Mouse (Mus musculus): ENCODE data around the gene Gpr153. TPM values are rescaled to one million over a fixed set of nuclear protein-coding genes. Genes with fewer than 3 reads are reported as not detected.

The Gpr153 gene
- polyA plus RNA-seq, 1 experiment from 2014 or later, result 14.0 TPM

DNA sequence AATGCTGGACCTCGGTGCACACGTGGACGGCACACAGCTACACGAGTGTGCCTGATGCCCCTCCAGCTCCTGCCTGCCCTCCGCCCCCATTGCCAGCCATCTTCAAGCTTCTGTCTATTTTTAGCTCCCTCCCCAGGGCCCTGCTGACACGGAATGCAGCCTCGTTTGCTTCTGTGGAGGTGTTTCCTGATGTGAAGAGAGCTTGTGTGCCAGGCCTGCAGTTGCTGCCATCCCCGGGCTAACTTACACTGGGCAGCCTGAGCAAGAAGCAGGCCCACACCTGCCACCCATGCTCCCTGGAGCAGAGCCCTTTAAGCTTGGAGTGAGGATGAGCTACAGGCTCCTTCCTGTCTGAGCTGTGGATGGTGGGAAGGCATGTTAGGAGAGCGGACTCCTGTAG, 11.8 kb upstream of the Gpr153 start:
- DNase-seq, result no peak
- ATAC-seq (ENCODE audit: low FRiP score, low TSS enrichment), result no peak
- WGBS, result 79% methylated on average over 9 of the region's 9 CpGs

DNA sequence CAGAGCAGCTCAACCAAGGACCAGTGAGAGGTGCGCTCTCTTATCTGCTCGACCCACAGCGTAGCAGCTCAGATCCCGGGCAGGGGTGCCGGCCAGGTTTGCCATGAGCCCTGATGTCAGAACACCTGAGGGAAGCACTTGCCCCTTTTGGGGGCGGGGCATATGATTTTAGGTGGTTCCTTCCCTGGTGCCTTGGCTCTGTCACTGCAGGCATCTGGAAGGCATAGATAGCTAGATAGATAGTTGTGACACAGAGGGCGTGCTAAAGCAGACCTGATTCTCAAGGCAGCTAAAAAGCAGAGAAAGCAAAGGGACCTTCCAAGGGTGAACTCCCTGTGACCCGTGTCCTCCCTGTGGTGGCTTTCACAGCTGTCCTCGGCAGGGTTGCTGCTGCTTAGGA, 10.9 kb upstream of the Gpr153 start:
- Histone ChIP-seq H3K4me3 (replicated peaks; ENCODE audit: low read depth, low read length) (no peak overlapping the region), H3K36me3 (ENCODE audit: control insufficient read depth, insufficient read depth, low read length) (peaks cover 13% of the 10 kb centered on the region; the same call in 1 of the 2 replicates), H3K4me1 (ENCODE audit: control insufficient read depth, insufficient read depth, low read length) (no peaks in the 10 kb centered on the region), H3K9me3 (ENCODE audit: control insufficient read depth, low read length) (no peaks in the 10 kb centered on the region), H3K27ac (replicated peaks; ENCODE audit: low read depth, low read length) (no peak overlapping the region), H3K4me2 (ENCODE audit: low read length) (no peak overlapping the region), H3K9ac (replicated peaks; ENCODE audit: low read length) (no peak overlapping the region), H3K27me3 (ENCODE audit: control insufficient read depth, insufficient read depth, low read length) (no peaks in the 10 kb centered on the region)
- ATAC-seq (ENCODE audit: low FRiP score, low TSS enrichment) (no peak), DNase-seq (no peak)
- 62% methylated on average over 9 of the region's 9 CpGs for WGBS

More for the DNA sequence above, 11.8 kb upstream of the Gpr153 start:
- H3K27ac ChIP-seq (replicated peaks; ENCODE audit: low read depth, low read length), result no peak overlapping the region
- no peak overlapping the region for H3K4me3 ChIP-seq (replicated peaks; ENCODE audit: low read depth, low read length)
- no peaks in the 10 kb centered on the region for H3K9me3 ChIP-seq (ENCODE audit: control insufficient read depth, low read length)
- H3K4me1 ChIP-seq (ENCODE audit: control insufficient read depth, insufficient read depth, low read length), result no peaks in the 10 kb centered on the region
- H3K36me3 ChIP-seq (ENCODE audit: control insufficient read depth, insufficient read depth, low read length), result peaks cover 13% of the 10 kb centered on the region; the same call in 1 of the 2 replicates
- H3K27me3 ChIP-seq (ENCODE audit: control insufficient read depth, insufficient read depth, low read length), result no peaks in the 10 kb centered on the region
- H3K9ac ChIP-seq (replicated peaks; ENCODE audit: low read length), result no peak overlapping the region
- H3K4me2 ChIP-seq (ENCODE audit: low read length), result no peak overlapping the region

DNA sequence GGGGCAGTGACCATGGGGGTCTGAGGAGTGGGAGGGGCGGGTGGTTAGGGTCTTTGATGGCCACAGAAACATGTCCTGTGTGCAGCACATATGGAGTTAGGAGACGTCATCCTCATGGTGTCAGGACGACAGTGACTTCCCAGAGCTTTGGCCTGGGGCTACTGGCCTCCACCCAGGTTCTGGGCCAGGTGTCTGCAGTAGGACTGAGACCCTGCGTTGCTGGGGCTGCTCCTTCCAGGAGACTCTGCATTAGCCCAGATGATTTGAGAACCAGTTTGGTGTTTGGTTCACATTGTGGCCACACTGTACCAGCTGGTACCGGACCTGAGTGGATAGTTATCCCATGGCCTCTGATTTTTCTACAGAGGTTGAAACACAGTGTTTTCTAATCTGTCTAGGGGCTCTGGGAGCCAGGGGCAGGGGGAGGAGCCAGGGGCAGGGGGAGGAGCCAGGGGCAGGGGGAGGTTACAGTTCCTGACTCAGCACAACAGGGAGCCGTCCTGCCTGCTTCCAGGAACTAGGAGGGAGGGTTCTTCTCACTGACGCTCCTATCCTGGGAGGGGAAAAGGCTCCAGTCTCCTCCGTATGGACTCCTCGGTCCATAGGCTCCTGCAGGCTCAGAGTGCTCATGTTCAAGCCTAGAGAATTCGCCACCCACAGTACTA, 10.4 kb upstream of the Gpr153 start:
- no peak overlapping the region for H3K4me3 ChIP-seq (replicated peaks; ENCODE audit: low read depth, low read length)
- DNase-seq (no peak), ATAC-seq (ENCODE audit: low FRiP score, low TSS enrichment) (no peak)
- no peak overlapping the region for H3K27ac ChIP-seq (replicated peaks; ENCODE audit: low read depth, low read length)
- H3K4me1 ChIP-seq (ENCODE audit: control insufficient read depth, insufficient read depth, low read length), result no peaks in the 10 kb centered on the region
- no peaks in the 10 kb centered on the region for H3K9me3 ChIP-seq (ENCODE audit: control insufficient read depth, low read length)
- H3K27me3 ChIP-seq (ENCODE audit: control insufficient read depth, insufficient read depth, low read length), result no peaks in the 10 kb centered on the region
- no peak overlapping the region for H3K4me2 ChIP-seq (ENCODE audit: low read length)
- 32% methylated on average over 10 of the region's 10 CpGs for WGBS
- H3K9ac ChIP-seq (replicated peaks; ENCODE audit: low read length), result no peak overlapping the region
- H3K36me3 ChIP-seq (ENCODE audit: control insufficient read depth, insufficient read depth, low read length), result peaks cover 13% of the 10 kb centered on the region; the same call in 1 of the 2 replicates

DNA sequence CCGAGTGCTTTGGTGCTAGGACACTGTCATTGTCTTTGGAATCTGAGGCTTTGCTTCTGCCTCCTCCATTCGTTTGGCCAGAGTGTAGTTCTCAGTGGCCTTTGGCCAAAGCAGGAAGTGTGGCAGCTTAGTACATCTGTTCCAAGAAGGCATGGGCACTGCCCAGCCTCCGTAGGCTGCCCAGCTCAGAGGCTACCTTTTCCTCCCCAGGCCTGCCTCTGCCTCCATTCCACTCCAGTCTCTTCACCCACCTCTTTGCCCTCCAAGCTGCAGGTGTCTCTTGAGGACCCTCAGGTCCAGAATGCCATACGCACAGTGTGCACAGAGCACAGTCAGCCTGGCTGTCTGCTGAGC, 9.9 kb upstream of the Gpr153 start:
- Histone ChIP-seq H3K27me3 (ENCODE audit: control insufficient read depth, insufficient read depth, low read length) (no peaks in the 10 kb centered on the region), H3K9me3 (ENCODE audit: control insufficient read depth, low read length) (no peaks in the 10 kb centered on the region), H3K9ac (replicated peaks; ENCODE audit: low read length) (no peak overlapping the region), H3K4me2 (ENCODE audit: low read length) (no peak overlapping the region), H3K4me1 (ENCODE audit: control insufficient read depth, insufficient read depth, low read length) (no peaks in the 10 kb centered on the region), H3K36me3 (ENCODE audit: control insufficient read depth, insufficient read depth, low read length) (peaks cover 13% of the 10 kb centered on the region; the same call in 1 of the 2 replicates), H3K4me3 (replicated peaks; ENCODE audit: low read depth, low read length) (no peak overlapping the region), H3K27ac (replicated peaks; ENCODE audit: low read depth, low read length) (no peak overlapping the region)
- ATAC-seq (ENCODE audit: low FRiP score, low TSS enrichment), result no peak
- no peak for DNase-seq
- 50% methylated on average over 4 of the region's 4 CpGs for WGBS

DNA sequence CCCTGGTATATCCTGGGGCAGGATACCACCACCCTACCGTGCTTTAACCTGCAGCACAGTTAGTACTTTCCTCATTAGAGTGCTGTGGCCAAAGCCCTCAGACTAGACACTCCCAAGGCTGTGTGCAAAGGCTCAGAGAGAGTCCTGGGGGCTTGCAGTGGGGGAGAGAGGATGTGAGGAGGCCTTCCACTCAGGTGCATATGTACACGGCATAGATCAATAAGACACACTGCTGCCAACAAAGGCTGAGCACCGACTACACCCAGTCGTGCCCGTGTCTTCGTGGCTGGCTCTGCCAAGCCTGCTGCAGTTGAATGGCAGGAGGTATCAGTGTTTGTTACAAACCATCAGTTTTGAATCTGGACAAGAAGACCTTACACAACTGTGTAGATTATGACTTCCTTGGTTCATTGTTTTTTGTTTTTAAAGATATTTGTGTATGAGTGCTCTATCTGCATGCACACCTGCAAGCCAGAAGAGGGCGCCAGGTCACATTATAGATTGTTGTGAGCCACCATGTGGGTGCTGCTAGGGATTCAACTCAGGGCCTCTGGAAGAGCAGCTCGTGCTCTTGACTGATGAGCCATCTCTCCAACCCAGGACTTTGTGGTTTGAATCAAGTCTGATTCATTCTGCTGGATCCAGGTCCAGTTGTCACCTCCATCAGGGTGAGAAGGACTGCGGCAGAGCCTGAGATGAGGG, 9.0 kb upstream of the Gpr153 start:
- ATAC-seq (ENCODE audit: low FRiP score, low TSS enrichment), result no peak
- H3K4me1 ChIP-seq (ENCODE audit: control insufficient read depth, insufficient read depth, low read length), result no peaks in the 10 kb centered on the region

DNA sequence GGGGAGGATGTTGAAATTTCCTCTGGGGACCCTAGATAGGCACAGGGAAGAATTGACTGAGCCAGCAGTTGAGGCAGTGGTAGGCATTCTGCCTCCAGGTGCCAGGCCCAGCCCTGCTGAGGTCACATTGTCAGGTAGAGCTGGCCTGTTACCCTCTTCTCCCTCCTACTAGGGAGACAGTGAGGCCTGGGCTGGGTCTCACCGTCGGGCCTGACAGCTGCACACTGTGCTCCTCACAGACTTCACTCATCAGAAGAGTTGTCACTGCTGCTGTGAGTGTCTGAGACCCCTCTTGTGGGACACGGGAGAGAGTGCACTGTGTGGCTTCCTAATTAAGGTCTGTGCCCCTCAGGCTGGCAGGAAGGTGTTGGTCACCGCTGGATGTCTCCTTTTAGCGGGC, 8.2 kb upstream of the Gpr153 start:
- H3K36me3 ChIP-seq (ENCODE audit: control insufficient read depth, insufficient read depth, low read length), result peaks cover 13% of the 10 kb centered on the region; the same call in 1 of the 2 replicates
- DNase-seq (no peak), ATAC-seq (ENCODE audit: low FRiP score, low TSS enrichment) (no peak)
- H3K9me3 ChIP-seq (ENCODE audit: control insufficient read depth, low read length), result no peaks in the 10 kb centered on the region
- no peak overlapping the region for H3K27ac ChIP-seq (replicated peaks; ENCODE audit: low read depth, low read length)
- no peaks in the 10 kb centered on the region for H3K4me1 ChIP-seq (ENCODE audit: control insufficient read depth, insufficient read depth, low read length)
- no peak overlapping the region for H3K4me2 ChIP-seq (ENCODE audit: low read length)
- H3K27me3 ChIP-seq (ENCODE audit: control insufficient read depth, insufficient read depth, low read length), result no peaks in the 10 kb centered on the region
- H3K4me3 ChIP-seq (replicated peaks; ENCODE audit: low read depth, low read length), result no peak overlapping the region
- no peak overlapping the region for H3K9ac ChIP-seq (replicated peaks; ENCODE audit: low read length)
- WGBS, result 62% methylated on average over 5 of the region's 5 CpGs

More for the DNA sequence above, 9.0 kb upstream of the Gpr153 start:
- no peak overlapping the region for H3K9ac ChIP-seq (replicated peaks; ENCODE audit: low read length)
- no peak overlapping the region for H3K4me2 ChIP-seq (ENCODE audit: low read length)
- no peak for DNase-seq
- no peak overlapping the region for H3K4me3 ChIP-seq (replicated peaks; ENCODE audit: low read depth, low read length)
- H3K9me3 ChIP-seq (ENCODE audit: control insufficient read depth, low read length), result no peaks in the 10 kb centered on the region
- 88% methylated on average over 9 of the region's 9 CpGs for WGBS
- H3K36me3 ChIP-seq (ENCODE audit: control insufficient read depth, insufficient read depth, low read length), result peaks cover 13% of the 10 kb centered on the region; the same call in 1 of the 2 replicates
- H3K27ac ChIP-seq (replicated peaks; ENCODE audit: low read depth, low read length), result no peak overlapping the region
- no peaks in the 10 kb centered on the region for H3K27me3 ChIP-seq (ENCODE audit: control insufficient read depth, insufficient read depth, low read length)

DNA sequence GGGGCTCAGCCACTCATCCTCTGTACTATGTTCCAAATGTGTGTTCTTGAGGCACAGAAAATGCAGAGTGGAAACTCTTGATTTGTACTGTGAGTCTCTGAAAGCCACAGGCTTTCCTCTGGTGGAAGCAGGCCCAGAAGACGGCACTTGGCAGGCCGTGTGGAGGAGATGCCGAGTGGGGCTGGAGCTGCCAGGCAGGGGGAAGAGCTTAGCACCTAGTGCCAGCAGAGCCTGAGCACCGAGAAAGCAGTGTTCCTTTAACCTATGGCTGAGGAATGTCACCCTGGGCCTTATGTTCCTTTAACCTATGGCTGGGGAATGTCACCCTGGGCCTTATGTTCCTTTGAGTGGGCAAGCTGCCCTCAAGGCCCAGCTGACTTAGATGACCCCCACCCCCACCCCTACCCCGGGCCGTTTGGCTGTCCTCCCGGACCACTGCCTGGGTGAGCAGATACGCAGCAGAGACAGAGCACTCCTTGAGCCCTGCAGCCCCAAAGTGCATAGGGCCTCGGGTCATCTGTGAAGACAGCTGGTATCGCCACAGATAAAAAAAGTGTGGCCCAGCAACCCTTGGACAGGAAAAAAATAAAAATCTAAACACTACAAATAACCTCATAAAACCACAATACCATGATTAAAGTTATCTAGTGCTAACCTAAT, 7.7 kb upstream of the Gpr153 start:
- no peak overlapping the region for H3K4me3 ChIP-seq (replicated peaks; ENCODE audit: low read depth, low read length)
- H3K9ac ChIP-seq (replicated peaks; ENCODE audit: low read length), result no peak overlapping the region
- no peaks in the 10 kb centered on the region for H3K9me3 ChIP-seq (ENCODE audit: control insufficient read depth, low read length)
- H3K36me3 ChIP-seq (ENCODE audit: control insufficient read depth, insufficient read depth, low read length), result peaks cover 13% of the 10 kb centered on the region; the same call in 1 of the 2 replicates
- no peaks in the 10 kb centered on the region for H3K4me1 ChIP-seq (ENCODE audit: control insufficient read depth, insufficient read depth, low read length)
- no peak overlapping the region for H3K4me2 ChIP-seq (ENCODE audit: low read length)
- ATAC-seq (ENCODE audit: low FRiP score, low TSS enrichment) (no peak), DNase-seq (no peak)
- 68% methylated on average over 10 of the region's 10 CpGs for WGBS
- H3K27ac ChIP-seq (replicated peaks; ENCODE audit: low read depth, low read length), result no peak overlapping the region
- 0 out of 2 replicates have a peak, but pooled peaks cover under 1% of the 10 kb centered on the region for H3K27me3 ChIP-seq (ENCODE audit: control insufficient read depth, insufficient read depth, low read length)

DNA sequence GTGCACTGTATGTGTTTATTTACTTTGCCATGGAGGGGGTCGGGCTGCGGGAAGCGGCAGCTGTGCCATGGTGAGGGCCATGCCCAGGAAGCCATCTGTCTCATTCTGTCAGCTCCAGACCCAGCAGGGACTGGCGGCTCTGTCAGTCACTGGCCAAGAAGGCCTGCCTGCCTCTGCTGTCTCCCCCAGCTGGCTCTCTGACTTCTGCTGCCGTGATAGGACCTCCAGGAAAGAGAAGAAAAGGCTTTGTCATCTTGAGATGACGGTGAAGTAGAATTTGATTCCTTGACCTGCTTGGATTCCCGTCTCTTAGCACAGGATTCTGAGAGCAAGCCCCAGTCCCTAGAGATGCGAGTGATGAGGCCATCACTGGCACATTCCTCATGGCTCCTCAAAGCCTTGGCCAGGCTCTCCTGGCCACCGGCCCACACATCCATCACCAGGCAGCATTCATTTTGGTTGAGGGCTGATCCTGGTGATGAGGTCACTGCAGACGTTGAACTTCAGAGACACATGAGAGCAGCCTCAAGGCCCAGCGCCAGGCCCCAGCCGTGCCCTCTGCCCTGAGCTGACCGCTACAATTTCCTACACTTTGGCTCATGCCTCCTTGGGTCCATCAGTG, 6.2 kb upstream of the Gpr153 start:
- DNase-seq, result no peak
- no peak overlapping the region for H3K4me2 ChIP-seq (ENCODE audit: low read length)
- 0 out of 2 replicates have a peak, but pooled peaks cover 4% of the 10 kb centered on the region for H3K27me3 ChIP-seq (ENCODE audit: control insufficient read depth, insufficient read depth, low read length)
- no peaks in the 10 kb centered on the region for H3K9me3 ChIP-seq (ENCODE audit: control insufficient read depth, low read length)
- H3K36me3 ChIP-seq (ENCODE audit: control insufficient read depth, insufficient read depth, low read length), result peaks cover 8% of the 10 kb centered on the region; the same call in 1 of the 2 replicates
- no peak overlapping the region for H3K27ac ChIP-seq (replicated peaks; ENCODE audit: low read depth, low read length)
- no peak overlapping the region for H3K4me3 ChIP-seq (replicated peaks; ENCODE audit: low read depth, low read length)
- no peak overlapping the region for H3K9ac ChIP-seq (replicated peaks; ENCODE audit: low read length)
- H3K4me1 ChIP-seq (ENCODE audit: control insufficient read depth, insufficient read depth, low read length), result 0 out of 2 replicates have a peak, but pooled peaks cover under 1% of the 10 kb centered on the region
- WGBS, result 87% methylated on average over 13 of the region's 13 CpGs
- no peak for ATAC-seq (ENCODE audit: low FRiP score, low TSS enrichment)
